Mouse (Mus musculus): ENCODE data around the gene Hpd. TPM values are rescaled to one million over a fixed set of nuclear protein-coding genes. Genes with fewer than 3 reads are reported as not detected.
A peak's percentile ranks its signal among the peaks of the same experiment; 100 is the strongest.

Gene Hpd
- polyA plus RNA-seq, 2 experiments, result 26.7 to 28.7 TPM

DNA sequence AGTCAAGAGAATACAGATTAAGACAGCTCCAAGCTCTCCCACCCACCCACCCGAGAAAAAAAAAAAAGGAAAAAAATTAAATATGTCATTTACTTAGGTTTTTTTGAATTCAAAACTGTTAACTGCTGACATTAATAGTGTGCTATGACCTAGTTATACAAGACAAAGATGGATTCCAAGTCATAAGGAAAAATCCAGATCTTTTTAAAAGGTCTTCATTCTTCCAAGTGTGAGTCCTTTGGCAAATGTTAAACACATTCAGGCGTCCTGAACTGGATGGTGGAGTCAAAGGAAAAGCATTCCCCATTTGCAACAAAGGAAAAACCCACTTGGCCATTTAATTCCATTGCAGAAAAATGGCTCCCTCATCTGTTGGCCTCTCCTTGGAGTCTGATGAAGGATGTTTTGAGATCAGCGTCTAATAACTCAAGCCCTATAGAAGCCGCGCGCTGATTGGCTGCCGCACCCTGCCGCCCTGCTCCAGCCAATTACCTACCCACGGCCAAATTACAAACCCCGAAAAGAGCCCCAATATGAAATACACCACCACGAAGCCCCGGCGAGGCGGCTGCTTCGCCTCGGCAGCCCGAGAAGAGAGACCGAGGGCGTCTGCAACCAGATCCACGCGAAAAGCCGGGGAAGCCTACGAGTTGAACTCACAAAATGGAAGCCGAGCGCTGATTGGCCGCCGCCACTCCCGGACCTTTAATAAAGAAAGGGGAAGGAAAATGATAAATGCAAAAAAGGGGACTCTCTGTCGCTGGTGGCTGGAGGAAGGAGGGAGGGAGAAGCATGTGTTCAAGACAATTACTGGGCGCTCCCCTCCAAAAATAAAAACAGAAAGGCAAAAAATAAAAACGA lies 41.6 kb downstream of the Hpd start:
- under 1% methylated on average over 31 of the region's 31 CpGs for WGBS (ENCODE audit: insufficient replicate concordance)
- peak overlapping the region; percentile 74 to 79 for H3K4me3 ChIP-seq (ENCODE audit: insufficient read depth in 1 of 2, low read depth in 2 of 2, low read length in 2 of 2)
- H3K9ac ChIP-seq (replicated peaks), result peak overlapping the region; percentile 99
- H3K9me3 ChIP-seq (ENCODE audit: control insufficient read depth, low read length), result no peaks in the 10 kb centered on the region
- TF ChIP-seq EP300 (IDR thresholded peaks at IDR 0.05; ENCODE audit: low read depth) (no peak; the same call in none of the 2 replicates), CTCF (IDR thresholded peaks at IDR 0.05; ENCODE audit: low read depth) (no peak)
- peak overlapping the region; percentile 98 for H3K27ac ChIP-seq
- peak overlapping the region; percentile 100 for H3K4me2 ChIP-seq (ENCODE audit: low read depth)
- H3K36me3 ChIP-seq (replicated peaks; ENCODE audit: control insufficient read depth, insufficient read depth, low read depth), result peaks cover 5% of the 10 kb centered on the region; the same call in 1 of the 2 replicates
- peak; percentile 40 for ATAC-seq (ENCODE audit: insufficient read depth)
- H3K4me1 ChIP-seq (replicated peaks; ENCODE audit: control insufficient read depth in 2 of 2, insufficient read depth in 2 of 2, low read length in 1 of 2), result peaks cover 24 to 35% of the 10 kb centered on the region in 2 experiments
- no peaks in the 10 kb centered on the region for H3K27me3 ChIP-seq (ENCODE audit: control insufficient read depth, insufficient read depth, low read length)
- DNase-seq (ENCODE audit: low read depth in 3 of 3, low spot score in 3 of 3), result peak; percentile 87 to 90 (median 89)

DNA sequence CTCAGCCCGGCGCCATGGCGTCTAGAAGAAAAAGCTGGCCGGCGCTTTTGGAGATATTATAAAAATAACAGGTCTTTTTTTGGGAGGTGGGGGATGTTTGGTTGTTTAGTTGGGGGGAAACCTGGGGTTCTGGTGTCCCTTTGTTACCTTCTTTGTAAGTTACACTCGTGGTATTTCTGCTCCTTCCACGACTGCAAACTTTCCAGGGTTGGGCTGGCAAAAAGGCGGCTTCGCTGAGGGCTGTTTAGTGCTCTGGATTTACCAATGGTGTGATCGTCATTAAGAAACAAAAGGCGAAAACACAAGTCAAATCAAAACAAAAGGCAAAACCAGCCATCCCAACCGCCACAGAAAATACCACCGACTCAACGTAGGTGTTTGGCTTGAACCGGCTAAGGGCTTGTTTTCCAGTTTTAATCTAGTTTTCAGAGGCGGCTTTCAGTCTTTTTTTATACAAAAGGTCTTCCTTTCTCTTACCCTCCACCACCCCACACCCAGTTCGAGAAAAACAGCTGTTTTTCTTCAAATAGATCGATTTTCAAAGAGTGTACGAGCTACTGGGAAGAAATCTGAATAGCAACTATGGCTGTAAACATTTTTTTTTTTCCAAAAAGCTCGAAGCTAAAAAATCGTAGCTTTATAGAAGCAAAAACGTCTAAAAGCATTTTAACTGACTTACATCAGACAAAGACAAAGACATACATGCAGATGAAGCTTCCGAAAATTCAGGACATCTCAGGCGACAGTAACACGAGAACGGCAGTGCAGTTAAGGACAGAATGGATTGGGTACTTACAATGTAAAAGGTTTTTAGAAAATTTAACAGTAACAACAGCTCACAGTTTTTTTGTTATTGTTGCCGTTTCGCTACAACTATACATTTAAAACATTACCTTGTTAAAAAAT lies 42.6 kb downstream of the Hpd start:
- 2% methylated on average over 28 of the region's 28 CpGs for WGBS (ENCODE audit: insufficient replicate concordance)
- Histone ChIP-seq H3K4me3 (ENCODE audit: insufficient read depth in 1 of 2, low read depth in 2 of 2, low read length in 2 of 2) (peak overlapping the region; percentile 74 to 79), H3K36me3 (replicated peaks; ENCODE audit: control insufficient read depth, insufficient read depth, low read depth) (peaks cover under 1% of the 10 kb centered on the region; the same call in 1 of the 2 replicates), H3K4me1 (replicated peaks; ENCODE audit: control insufficient read depth in 2 of 2, insufficient read depth in 2 of 2, low read length in 1 of 2) (peaks cover 29 to 34% of the 10 kb centered on the region in 2 experiments), H3K9ac (replicated peaks) (peak overlapping the region; percentile 99), H3K9me3 (ENCODE audit: control insufficient read depth, low read length) (no peaks in the 10 kb centered on the region), H3K27me3 (ENCODE audit: control insufficient read depth, insufficient read depth, low read length) (no peaks in the 10 kb centered on the region), H3K4me2 (ENCODE audit: low read depth) (peak overlapping the region; percentile 100), H3K27ac (peak overlapping the region; percentile 98)
- ATAC-seq (ENCODE audit: insufficient read depth) (no peak), DNase-seq (ENCODE audit: low read depth in 3 of 3, low spot score in 3 of 3) (no peak)
- TF ChIP-seq EP300 (IDR thresholded peaks at IDR 0.05; ENCODE audit: low read depth), result no peak
- TF ChIP-seq CTCF (IDR thresholded peaks at IDR 0.05; ENCODE audit: low read depth), result no peak

GRCm38 (mm10) chr5:123138953-123139721 lies 43.4 kb downstream of the Hpd start:
- peak overlapping the region; percentile 100 for H3K4me2 ChIP-seq (ENCODE audit: low read depth)
- 1% methylated on average over 39 of the region's 39 CpGs for WGBS (ENCODE audit: insufficient replicate concordance)
- ATAC-seq (ENCODE audit: insufficient read depth) (no peak), DNase-seq (ENCODE audit: low read depth in 3 of 3, low spot score in 3 of 3) (peak; percentile 79 to 81 (median 80))
- peaks cover 8% of the 10 kb centered on the region for H3K36me3 ChIP-seq (replicated peaks; ENCODE audit: control insufficient read depth, insufficient read depth, low read depth)
- TF ChIP-seq EP300 (IDR thresholded peaks at IDR 0.05; ENCODE audit: low read depth) (peak; percentile 42), CTCF (IDR thresholded peaks at IDR 0.05; ENCODE audit: low read depth) (no peak)
- no peaks in the 10 kb centered on the region for H3K9me3 ChIP-seq (ENCODE audit: control insufficient read depth, low read length)
- H3K4me3 ChIP-seq (ENCODE audit: insufficient read depth in 1 of 2, low read depth in 2 of 2, low read length in 2 of 2), result peak overlapping the region; percentile 74 to 79
- peaks cover 29 to 35% of the 10 kb centered on the region in 2 experiments for H3K4me1 ChIP-seq (replicated peaks; ENCODE audit: control insufficient read depth in 2 of 2, insufficient read depth in 2 of 2, low read length in 1 of 2)
- H3K27me3 ChIP-seq (ENCODE audit: control insufficient read depth, insufficient read depth, low read length), result no peaks in the 10 kb centered on the region
- H3K27ac ChIP-seq, result peak overlapping the region; percentile 98
- H3K9ac ChIP-seq (replicated peaks), result peak overlapping the region; percentile 99

DNA sequence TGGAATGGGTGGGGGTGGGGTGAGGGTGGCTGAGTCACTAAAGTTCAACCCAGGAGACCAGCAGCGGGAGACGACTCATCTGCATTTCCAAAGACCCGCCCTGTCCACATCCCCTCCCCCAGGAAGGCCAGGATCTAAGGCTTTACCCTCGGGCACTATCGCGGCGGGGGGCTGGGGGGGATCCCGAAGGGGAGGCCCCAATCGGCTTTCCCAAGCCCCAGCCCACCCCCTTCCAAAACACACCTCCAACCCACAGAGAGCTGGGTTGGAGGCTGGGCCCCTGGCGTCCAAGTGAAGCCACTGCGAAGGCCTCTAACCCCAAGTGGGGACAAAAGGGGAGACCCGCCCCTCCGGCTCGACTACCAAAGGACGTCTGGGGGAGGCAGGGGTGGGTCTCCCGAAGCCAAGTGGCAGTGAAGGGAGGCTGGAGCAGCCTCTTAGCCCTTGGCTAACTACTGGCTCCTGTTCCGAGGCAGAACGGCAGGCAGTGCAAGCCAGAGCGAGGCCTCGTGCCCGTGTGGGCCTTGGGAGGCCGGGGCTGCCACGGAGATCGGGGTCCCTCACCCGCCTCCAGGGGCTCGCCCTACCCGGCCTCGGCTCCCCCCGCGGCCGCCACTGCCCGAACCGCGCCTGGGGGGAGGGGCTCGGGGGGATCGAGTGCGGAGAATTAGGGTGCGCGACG lies 44.2 kb downstream of the Hpd start:
- no peaks in the 10 kb centered on the region for H3K27me3 ChIP-seq (ENCODE audit: control insufficient read depth, insufficient read depth, low read length)
- H3K36me3 ChIP-seq (replicated peaks; ENCODE audit: control insufficient read depth, insufficient read depth, low read depth), result peaks cover 14% of the 10 kb centered on the region
- H3K4me3 ChIP-seq (ENCODE audit: insufficient read depth in 1 of 2, low read depth in 2 of 2, low read length in 2 of 2), result peak overlapping the region; percentile 74 to 79
- H3K27ac ChIP-seq, result peak overlapping the region; percentile 98
- DNase-seq (ENCODE audit: low read depth in 3 of 3, low spot score in 3 of 3) (peak in 1 of 3 experiments; percentile 62), ATAC-seq (ENCODE audit: insufficient read depth) (peak; percentile 45)
- WGBS (ENCODE audit: insufficient replicate concordance), result 1% methylated on average over 40 of the region's 40 CpGs
- peak overlapping the region; percentile 99 for H3K9ac ChIP-seq (replicated peaks)
- H3K9me3 ChIP-seq (ENCODE audit: control insufficient read depth, low read length), result no peaks in the 10 kb centered on the region
- peaks cover 28 to 36% of the 10 kb centered on the region in 2 experiments for H3K4me1 ChIP-seq (replicated peaks; ENCODE audit: control insufficient read depth in 2 of 2, insufficient read depth in 2 of 2, low read length in 1 of 2)
- TF ChIP-seq EP300 (IDR thresholded peaks at IDR 0.05; ENCODE audit: low read depth) (no peak), CTCF (IDR thresholded peaks at IDR 0.05; ENCODE audit: low read depth) (peak; percentile 48)
- H3K4me2 ChIP-seq (ENCODE audit: low read depth), result peak overlapping the region; percentile 100

All from liver, embryonic 14.5 days (tissue).